In the genomic region with DNA sequence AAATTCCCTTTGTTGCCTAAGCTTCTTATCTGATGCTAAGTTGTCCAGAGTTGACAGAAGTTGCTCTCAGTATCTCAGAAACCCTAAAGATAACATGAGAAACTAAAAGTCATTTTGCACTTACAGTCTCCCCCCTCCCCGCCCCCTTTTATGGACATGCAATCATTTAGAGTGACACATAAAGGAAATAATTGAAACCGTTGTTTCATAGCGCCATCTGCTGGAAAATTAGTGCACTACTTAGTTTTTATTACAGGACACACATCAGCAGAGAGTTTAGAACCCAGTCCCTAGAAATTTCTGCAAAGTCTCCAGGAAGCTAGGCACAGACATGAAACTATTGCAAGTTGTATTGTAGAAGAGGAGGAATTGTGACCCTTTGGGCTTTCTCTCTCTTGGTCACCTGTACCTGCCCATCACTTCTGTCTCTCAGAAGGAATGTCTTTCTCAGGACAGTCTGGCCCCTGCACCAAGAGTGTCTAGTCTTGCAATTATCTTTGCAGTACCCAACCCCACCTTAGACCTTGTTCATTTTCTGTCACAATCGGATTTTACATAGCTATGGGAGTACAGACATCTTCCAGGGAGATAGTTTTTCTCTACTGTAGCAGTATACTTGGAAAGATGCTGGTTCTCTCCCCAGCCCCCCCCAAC, we compare ENCODE assay signal across 8 mouse cellular contexts. TPM values are rescaled to one million over a fixed set of nuclear protein-coding genes. Genes with fewer than 3 reads are reported as not detected.
DNase-seq lines count a peak whose midpoint lies in the region; ATAC-seq and TF ChIP-seq lines count a peak whose summit lies in the region.

No protein-coding gene starts in this region.

- no peaks in the 10 kb centered on the region for H3K4me1 ChIP-seq in heart, postnatal 0 days (ENCODE audit: control insufficient read depth, insufficient read depth)
- no peaks in the 10 kb centered on the region for H3K4me1 ChIP-seq in heart, embryonic 11.5 days (ENCODE audit: control insufficient read depth, insufficient read depth, low read length)
- no peaks in the 10 kb centered on the region for H3K4me1 ChIP-seq in hindbrain, embryonic 16.5 days (ENCODE audit: control insufficient read depth, insufficient read depth, low read depth, low read length)
- no peaks in the 10 kb centered on the region for H3K4me1 ChIP-seq in midbrain, embryonic 15.5 days

- no peaks in the 10 kb centered on the region for H3K36me3 ChIP-seq in heart, postnatal 0 days (replicated peaks; ENCODE audit: control insufficient read depth, insufficient read depth, low read length)
- H3K36me3 ChIP-seq in heart, embryonic 11.5 days (ENCODE audit: control insufficient read depth, insufficient read depth, low read length): no peaks in the 10 kb centered on the region
- no peaks in the 10 kb centered on the region for H3K36me3 ChIP-seq in hindbrain, embryonic 16.5 days (ENCODE audit: control insufficient read depth, insufficient read depth, low read length)
- no peaks in the 10 kb centered on the region for H3K36me3 ChIP-seq in midbrain, embryonic 15.5 days (replicated peaks)

- peak; percentile 72 for DNase-seq in heart, postnatal 0 days (ENCODE audit: low spot score)
- peak; percentile 84 for DNase-seq in CD4-positive, CD25-positive, alpha-beta regulatory T cell, adult 2 months (ENCODE audit: low read depth, low spot score)
- DNase-seq in brain, adult 2 months (ENCODE audit: low read depth, low spot score): peak; percentile 48
- no peak for DNase-seq in urinary bladder, adult 18-20 months (ENCODE audit: low spot score in 2 of 2)
- no peak for DNase-seq in right cerebral cortex, postnatal 36 days (ENCODE audit: low spot score in 2 of 2)

- no peak overlapping the region for H3K9ac ChIP-seq in heart, postnatal 0 days (replicated peaks; ENCODE audit: low read depth, low read length)
- no peak overlapping the region for H3K9ac ChIP-seq in heart, embryonic 11.5 days (ENCODE audit: low read depth, low read length)
- no peak overlapping the region for H3K9ac ChIP-seq in hindbrain, embryonic 16.5 days (ENCODE audit: low read depth, low read length)
- no peak overlapping the region for H3K9ac ChIP-seq in midbrain, embryonic 15.5 days

- H3K27ac ChIP-seq in heart, postnatal 0 days (ENCODE audit: low read depth): no peak overlapping the region
- no peak overlapping the region for H3K27ac ChIP-seq in heart, embryonic 11.5 days (ENCODE audit: low read depth, low read length)
- no peak overlapping the region for H3K27ac ChIP-seq in hindbrain, embryonic 16.5 days (ENCODE audit: low read depth, low read length)
- H3K27ac ChIP-seq in midbrain, embryonic 15.5 days: no peak overlapping the region

- peak; percentile 69 for TF ChIP-seq CTCF in heart, postnatal 0 days (IDR thresholded peaks at IDR 0.05; ENCODE audit: low read depth)

- no peak for TF ChIP-seq EP300 in heart, postnatal 0 days (IDR thresholded peaks at IDR 0.05; ENCODE audit: low read depth)

- H3K27me3 ChIP-seq in heart, postnatal 0 days (ENCODE audit: control insufficient read depth, insufficient read depth, low read length): no peaks in the 10 kb centered on the region
- no peaks in the 10 kb centered on the region for H3K27me3 ChIP-seq in heart, embryonic 11.5 days (ENCODE audit: control insufficient read depth, insufficient read depth, low read length)
- H3K27me3 ChIP-seq in hindbrain, embryonic 16.5 days (replicated peaks; ENCODE audit: control insufficient read depth, insufficient read depth, low read length): no peaks in the 10 kb centered on the region
- H3K27me3 ChIP-seq in midbrain, embryonic 15.5 days (replicated peaks): no peaks in the 10 kb centered on the region

- 7% methylated on average over 4 of the region's 4 CpGs for WGBS in heart, postnatal 0 days
- WGBS in heart, embryonic 11.5 days (ENCODE audit: insufficient replicate concordance): 12% methylated on average over 4 of the region's 4 CpGs
- WGBS in hindbrain, embryonic 16.5 days: 15% methylated on average over 4 of the region's 4 CpGs
- WGBS in midbrain, embryonic 15.5 days: 13% methylated on average over 4 of the region's 4 CpGs

- ATAC-seq in heart, postnatal 0 days (ENCODE audit: insufficient read depth, low read depth): no peak
- ATAC-seq in heart, embryonic 11.5 days (replicated peaks; ENCODE audit: insufficient number of reproducible peaks, low FRiP score, low TSS enrichment): no peak
- peak; percentile 50; the same call in 1 of the 2 replicates for ATAC-seq in hindbrain, embryonic 16.5 days
- peak; percentile 60; the same call in 1 of the 2 replicates for ATAC-seq in midbrain, embryonic 15.5 days (replicated peaks)

- no peaks in the 10 kb centered on the region for H3K9me3 ChIP-seq in heart, postnatal 0 days (replicated peaks; ENCODE audit: control insufficient read depth, low read length)
- H3K9me3 ChIP-seq in heart, embryonic 11.5 days (replicated peaks; ENCODE audit: control insufficient read depth, low read length): no peaks in the 10 kb centered on the region
- no peaks in the 10 kb centered on the region for H3K9me3 ChIP-seq in hindbrain, embryonic 16.5 days (ENCODE audit: control insufficient read depth, low read length)
- no peaks in the 10 kb centered on the region for H3K9me3 ChIP-seq in midbrain, embryonic 15.5 days

- no peak overlapping the region for H3K4me3 ChIP-seq in heart, postnatal 0 days (ENCODE audit: low read depth, low read length)
- H3K4me3 ChIP-seq in heart, embryonic 11.5 days (ENCODE audit: low read depth, low read length): no peak overlapping the region
- H3K4me3 ChIP-seq in hindbrain, embryonic 16.5 days (ENCODE audit: low read length): no peak overlapping the region
- H3K4me3 ChIP-seq in midbrain, embryonic 15.5 days: no peak overlapping the region

- H3K4me2 ChIP-seq in heart, postnatal 0 days (ENCODE audit: low read depth, low read length): no peak overlapping the region
- no peak overlapping the region for H3K4me2 ChIP-seq in heart, embryonic 11.5 days
- no peak overlapping the region for H3K4me2 ChIP-seq in hindbrain, embryonic 16.5 days (ENCODE audit: low read length)
- H3K4me2 ChIP-seq in midbrain, embryonic 15.5 days: no peak overlapping the region

RNA-seq across cellular contexts. Expression of a gene that starts 20.2 kb away (rescaled TPM):
- total RNA-seq in heart, postnatal 0 days (2014; rRNA removed; ENCODE audit: low replicate concordance): not detected in 2 replicates
- polyA plus RNA-seq in heart, postnatal 0 days (2015; fragmentation: Nextera tagmentation; extraction: Ambion mirVana): not detected in 2 replicates
- not detected in 2 replicates for polyA plus RNA-seq in heart, embryonic 11.5 days (2014; fragmentation: Nextera tagmentation; extraction: Ambion mirVana)
- 0.09 TPM in 1 of 2 replicates, not detected in the other for polyA plus RNA-seq in hindbrain, embryonic 16.5 days (2015; fragmentation: Nextera tagmentation; extraction: Ambion mirVana)
- polyA plus RNA-seq in midbrain, embryonic 15.5 days (2015; fragmentation: Nextera tagmentation; extraction: Ambion mirVana): not detected in 2 replicates

Comparison
In these comparisons a context has a peak if more than half of its experiments do, and no peak if none do; other contexts are left out.
1. ATAC-seq: peak in hindbrain, embryonic 16.5 days (single experiment) and midbrain, embryonic 15.5 days (single experiment); none in heart, postnatal 0 days (single experiment) and heart, embryonic 11.5 days (single experiment).
2. DNase-seq: peak in heart, postnatal 0 days (single experiment), CD4-positive, CD25-positive, alpha-beta regulatory T cell, adult 2 months (single experiment) and brain, adult 2 months (single experiment); none in urinary bladder, adult 18-20 months (0 of 2) and right cerebral cortex, postnatal 36 days (0 of 2).